Mouse (Mus musculus): ENCODE results near the gene Ier2. TPM values are rescaled to one million over a fixed set of nuclear protein-coding genes. Genes with fewer than 3 reads are reported as not detected.

Gene Ier2
- polyA plus RNA-seq, 1 experiment from 2014 or later: 43.8 TPM

DNA sequence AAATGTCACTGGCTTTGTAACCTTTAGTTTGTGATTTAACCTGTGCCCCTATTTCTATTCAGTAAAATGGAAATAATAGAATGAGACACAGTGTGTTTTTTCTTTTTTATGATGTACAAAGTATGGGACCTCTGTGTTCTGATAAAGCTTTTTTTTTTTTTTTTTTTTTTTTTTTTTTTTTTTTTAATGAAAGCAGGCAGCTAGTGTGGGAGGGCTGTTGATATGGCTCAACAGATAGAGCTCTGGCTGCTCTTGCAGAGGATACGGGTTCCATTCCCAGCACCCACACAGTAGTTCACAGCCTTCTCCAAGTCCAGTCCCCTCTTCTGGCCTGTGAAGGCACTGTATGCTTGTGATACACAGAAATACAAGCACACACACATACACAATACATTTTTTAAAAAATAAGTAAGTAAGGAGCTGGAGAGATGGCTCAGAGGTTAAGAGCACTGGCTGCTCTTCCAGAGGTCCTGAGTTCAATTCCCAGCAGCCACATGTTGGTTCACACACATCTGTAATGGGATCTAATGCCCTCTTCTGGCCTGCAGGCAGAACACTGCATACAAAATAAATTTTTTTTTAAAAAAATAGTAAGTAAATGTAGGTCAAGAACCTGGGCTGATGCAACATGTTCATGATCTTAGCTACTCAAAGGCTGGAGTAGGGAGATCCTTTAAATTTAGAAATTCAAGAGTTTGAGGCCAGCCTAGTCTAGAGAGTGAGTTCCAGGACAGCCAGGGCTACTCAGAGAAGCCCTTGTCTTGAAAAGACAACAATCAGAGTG lies 20.9 kb downstream of the Ier2 start:
- Histone ChIP-seq H3K4me3 (ENCODE audit: control insufficient read depth in 1 of 2, insufficient read depth in 1 of 2, low read depth in 1 of 2, low read length in 2 of 2) (no peak overlapping the region), H3K4me2 (ENCODE audit: low read length) (no peak overlapping the region), H3K27me3 (ENCODE audit: control insufficient read depth, insufficient read depth, low read length) (no peaks in the 10 kb centered on the region), H3K36me3 (ENCODE audit: control insufficient read depth, insufficient read depth, low read length) (no peaks in the 10 kb centered on the region), H3K27ac (replicated peaks in 1 of 2; ENCODE audit: control insufficient read depth in 1 of 2, insufficient read depth in 1 of 2, low read depth in 2 of 2, low read length in 2 of 2) (no peak overlapping the region), H3K4me1 (ENCODE audit: control insufficient read depth in 2 of 2, insufficient read depth in 2 of 2, low read length in 2 of 2) (peaks cover 5 to 8% of the 10 kb centered on the region in 2 experiments), H3K9me3 (ENCODE audit: control insufficient read depth, low read length) (no peaks in the 10 kb centered on the region), H3K9ac (ENCODE audit: low read length) (no peak overlapping the region)
- no peak for ATAC-seq (ENCODE audit: insufficient number of reproducible peaks, insufficient read depth, low FRiP score, low read depth)
- WGBS: 50% methylated on average over 1 of the region's 1 CpGs

DNA sequence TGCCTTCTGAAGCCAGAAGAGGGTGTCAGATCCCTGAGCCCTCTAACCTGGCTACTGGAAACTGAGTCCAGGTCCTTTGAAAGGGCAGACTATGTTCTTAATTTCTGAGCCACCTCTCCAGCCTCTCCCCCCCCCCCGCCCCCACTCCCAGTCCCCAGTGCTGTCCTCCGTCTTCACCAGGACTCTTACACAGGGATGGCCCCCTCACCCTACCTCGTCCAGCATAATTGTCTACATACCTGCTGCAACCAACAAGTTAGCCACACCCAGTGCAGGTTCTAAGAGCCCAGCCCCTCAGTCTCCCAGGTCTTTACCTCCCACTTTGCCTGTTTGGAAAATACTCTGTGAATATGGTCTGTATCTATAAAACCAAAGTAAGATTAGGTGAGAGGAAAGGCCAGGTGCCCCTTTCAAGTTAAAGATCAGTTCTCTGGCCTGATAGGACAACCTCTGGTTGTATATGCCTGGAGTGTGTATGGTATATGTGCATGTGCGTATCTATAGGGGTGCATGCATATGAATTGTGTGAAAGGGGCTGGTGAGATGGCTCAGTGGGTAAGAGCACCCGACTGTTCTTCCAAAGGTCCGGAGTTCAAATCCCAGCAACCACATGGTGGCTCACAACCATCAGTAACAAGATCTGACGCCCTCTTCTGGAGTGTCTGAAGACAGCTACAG lies 21.9 kb downstream of the Ier2 start:
- H3K4me3 ChIP-seq (ENCODE audit: control insufficient read depth in 1 of 2, insufficient read depth in 1 of 2, low read depth in 1 of 2, low read length in 2 of 2): no peak overlapping the region

DNA sequence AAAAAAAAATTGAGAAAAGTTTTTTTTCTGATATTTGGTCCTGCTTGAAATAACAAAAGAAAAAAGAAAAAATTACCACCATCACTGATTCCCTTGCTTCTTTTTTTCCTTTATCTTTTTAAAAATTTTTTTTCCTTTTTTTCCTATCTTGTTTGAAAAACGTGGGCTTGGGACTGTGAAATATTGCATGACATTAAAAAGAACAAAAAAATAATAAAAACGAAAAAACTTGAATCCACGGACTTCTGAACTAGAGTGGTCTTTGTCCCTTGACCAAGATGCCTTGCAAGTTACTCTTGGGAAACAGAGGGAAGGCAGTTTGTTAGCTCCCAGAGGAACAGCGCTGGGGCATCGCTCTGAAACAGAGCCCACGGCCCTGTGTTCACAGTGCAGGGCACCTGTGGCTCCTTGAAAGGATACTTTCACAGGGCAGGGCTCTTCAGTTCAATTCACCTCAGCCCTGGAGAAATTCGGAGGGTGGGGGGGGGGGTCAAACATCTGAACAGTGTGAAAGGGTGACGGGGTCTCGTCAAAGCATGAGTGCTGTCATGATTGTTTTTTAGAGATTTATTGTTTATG lies 22.6 kb downstream of the Ier2 start:
- H3K4me2 ChIP-seq (ENCODE audit: low read length): peak overlapping the region; percentile 71
- no peaks in the 10 kb centered on the region for H3K36me3 ChIP-seq (ENCODE audit: control insufficient read depth, insufficient read depth, low read length)
- 33% methylated on average over 9 of the region's 9 CpGs for WGBS
- H3K4me1 ChIP-seq (ENCODE audit: control insufficient read depth in 2 of 2, insufficient read depth in 2 of 2, low read length in 2 of 2): peaks cover 16 to 21% of the 10 kb centered on the region in 2 experiments
- H3K9me3 ChIP-seq (ENCODE audit: control insufficient read depth, low read length): no peaks in the 10 kb centered on the region
- H3K4me3 ChIP-seq (ENCODE audit: control insufficient read depth in 1 of 2, insufficient read depth in 1 of 2, low read depth in 1 of 2, low read length in 2 of 2): peak overlapping the region; percentile 51 to 62
- no peak for ATAC-seq (ENCODE audit: insufficient number of reproducible peaks, insufficient read depth, low FRiP score, low read depth)
- no peak overlapping the region for H3K27ac ChIP-seq (replicated peaks in 1 of 2; ENCODE audit: control insufficient read depth in 1 of 2, insufficient read depth in 1 of 2, low read depth in 2 of 2, low read length in 2 of 2)
- H3K27me3 ChIP-seq (ENCODE audit: control insufficient read depth, insufficient read depth, low read length): no peaks in the 10 kb centered on the region
- peak overlapping the region; percentile 73 for H3K9ac ChIP-seq (ENCODE audit: low read length)

More for the DNA sequence above, 21.9 kb downstream of the Ier2 start:
- Histone ChIP-seq H3K4me2 (ENCODE audit: low read length) (no peak overlapping the region), H3K4me1 (ENCODE audit: control insufficient read depth in 2 of 2, insufficient read depth in 2 of 2, low read length in 2 of 2) (peaks cover 11 to 15% of the 10 kb centered on the region in 2 experiments), H3K27ac (replicated peaks in 1 of 2; ENCODE audit: control insufficient read depth in 1 of 2, insufficient read depth in 1 of 2, low read depth in 2 of 2, low read length in 2 of 2) (no peak overlapping the region), H3K27me3 (ENCODE audit: control insufficient read depth, insufficient read depth, low read length) (no peaks in the 10 kb centered on the region), H3K9me3 (ENCODE audit: control insufficient read depth, low read length) (no peaks in the 10 kb centered on the region), H3K36me3 (ENCODE audit: control insufficient read depth, insufficient read depth, low read length) (no peaks in the 10 kb centered on the region), H3K9ac (ENCODE audit: low read length) (no peak overlapping the region)
- ATAC-seq (ENCODE audit: insufficient number of reproducible peaks, insufficient read depth, low FRiP score, low read depth): no peak
- WGBS: 76% methylated on average over 6 of the region's 7 CpGs

DNA sequence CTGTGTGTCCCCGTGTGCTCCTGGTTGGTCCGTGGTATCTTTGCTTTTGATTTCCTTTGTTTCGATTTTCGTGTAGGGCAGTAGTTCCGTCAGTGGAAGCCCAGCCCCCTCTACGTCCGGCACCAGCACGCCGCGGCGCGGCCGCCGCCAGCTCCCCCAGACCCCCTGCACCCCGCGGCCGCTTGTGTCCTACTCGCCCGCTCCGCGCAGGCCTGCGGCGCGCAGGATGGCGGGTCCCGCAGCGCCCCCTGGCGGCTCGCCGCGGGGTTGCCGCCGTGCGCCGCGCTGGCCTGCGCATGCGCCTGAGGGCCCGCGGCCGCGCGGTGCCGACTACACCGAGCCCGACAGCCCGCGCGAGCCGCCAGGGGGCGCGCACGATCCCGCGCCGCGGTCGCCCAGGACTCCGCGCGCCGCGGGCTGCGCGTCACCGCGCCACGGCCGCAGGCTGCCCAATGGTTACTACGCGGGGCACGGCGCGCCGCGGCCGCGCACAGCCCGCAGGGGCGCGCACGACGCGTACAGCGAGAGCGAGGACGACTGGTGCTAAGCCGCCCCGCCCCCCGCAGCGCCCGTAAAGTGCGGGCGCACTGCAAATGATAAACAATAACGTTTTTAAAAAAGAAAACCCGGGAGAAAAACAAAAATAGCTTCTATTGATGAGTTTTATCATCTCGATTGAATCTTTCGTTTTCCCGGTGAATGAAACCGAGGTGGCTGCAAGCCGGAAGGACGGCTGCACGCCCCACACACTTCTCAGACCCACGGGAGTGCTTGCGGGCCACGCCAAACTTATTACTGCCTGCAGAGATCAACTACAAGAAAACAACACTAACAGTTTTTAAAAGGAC lies 23.3 kb downstream of the Ier2 start:
- under 1% methylated on average over 83 of the region's 106 CpGs for WGBS
- Histone ChIP-seq H3K27ac (replicated peaks in 1 of 2; ENCODE audit: control insufficient read depth in 1 of 2, insufficient read depth in 1 of 2, low read depth in 2 of 2, low read length in 2 of 2) (peak overlapping the region; percentile 66 to 88), H3K36me3 (ENCODE audit: control insufficient read depth, insufficient read depth, low read length) (no peaks in the 10 kb centered on the region), H3K4me2 (ENCODE audit: low read length) (peak overlapping the region; percentile 87), H3K9ac (ENCODE audit: low read length) (peak overlapping the region; percentile 83), H3K9me3 (ENCODE audit: control insufficient read depth, low read length) (no peaks in the 10 kb centered on the region), H3K4me3 (ENCODE audit: control insufficient read depth in 1 of 2, insufficient read depth in 1 of 2, low read depth in 1 of 2, low read length in 2 of 2) (peak overlapping the region; percentile 56 to 62), H3K4me1 (ENCODE audit: control insufficient read depth in 2 of 2, insufficient read depth in 2 of 2, low read length in 2 of 2) (peaks cover 22 to 28% of the 10 kb centered on the region in 2 experiments), H3K27me3 (ENCODE audit: control insufficient read depth, insufficient read depth, low read length) (no peaks in the 10 kb centered on the region)
- peak; percentile 91 for ATAC-seq (ENCODE audit: insufficient number of reproducible peaks, insufficient read depth, low FRiP score, low read depth)

DNA sequence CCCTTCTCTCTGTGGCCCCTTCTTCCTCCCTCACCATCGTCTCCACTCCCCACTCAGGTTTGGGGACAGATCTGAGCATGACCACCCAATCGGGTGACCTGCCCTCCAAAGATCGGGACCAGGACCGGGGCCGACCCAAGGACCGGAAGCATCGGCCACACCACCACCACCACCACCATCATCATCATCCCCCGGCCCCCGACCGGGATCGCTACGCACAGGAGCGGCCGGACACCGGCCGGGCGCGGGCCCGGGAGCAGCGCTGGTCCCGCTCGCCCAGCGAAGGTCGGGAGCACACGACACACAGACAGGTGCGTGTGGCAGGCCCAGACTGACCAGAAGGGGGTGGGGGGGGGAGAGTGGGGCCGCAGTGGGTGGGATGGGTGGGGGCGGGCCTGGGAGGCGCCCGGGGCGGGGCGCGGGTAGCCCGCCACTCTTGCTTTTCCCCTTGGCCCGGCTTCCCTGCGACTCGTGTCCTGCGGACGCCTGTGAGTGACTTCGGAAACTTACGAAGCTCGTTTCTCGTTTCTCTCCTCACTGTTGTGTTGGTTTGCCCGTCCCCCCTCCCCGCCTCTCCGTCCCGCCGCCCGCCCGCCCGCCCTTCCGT lies 24.0 kb downstream of the Ier2 start:
- Histone ChIP-seq H3K27ac (replicated peaks in 1 of 2; ENCODE audit: control insufficient read depth in 1 of 2, insufficient read depth in 1 of 2, low read depth in 2 of 2, low read length in 2 of 2) (peak overlapping the region; percentile 66 to 88), H3K36me3 (ENCODE audit: control insufficient read depth, insufficient read depth, low read length) (no peaks in the 10 kb centered on the region), H3K27me3 (ENCODE audit: control insufficient read depth, insufficient read depth, low read length) (no peaks in the 10 kb centered on the region), H3K4me2 (ENCODE audit: low read length) (peak overlapping the region; percentile 87), H3K9me3 (ENCODE audit: control insufficient read depth, low read length) (no peaks in the 10 kb centered on the region), H3K9ac (ENCODE audit: low read length) (peak overlapping the region; percentile 83), H3K4me1 (ENCODE audit: control insufficient read depth in 2 of 2, insufficient read depth in 2 of 2, low read length in 2 of 2) (peaks cover 22 to 29% of the 10 kb centered on the region in 2 experiments), H3K4me3 (ENCODE audit: control insufficient read depth in 1 of 2, insufficient read depth in 1 of 2, low read depth in 1 of 2, low read length in 2 of 2) (peak overlapping the region; percentile 56 to 58)
- WGBS: 1% methylated on average over 44 of the region's 52 CpGs
- ATAC-seq (ENCODE audit: insufficient number of reproducible peaks, insufficient read depth, low FRiP score, low read depth): peak; percentile 34

GRCm38 (mm10) chr8:84637946-84638554 lies 24.6 kb downstream of the Ier2 start:
- WGBS: 53% methylated on average over 8 of the region's 8 CpGs
- peaks cover 22 to 29% of the 10 kb centered on the region in 2 experiments for H3K4me1 ChIP-seq (ENCODE audit: control insufficient read depth in 2 of 2, insufficient read depth in 2 of 2, low read length in 2 of 2)
- no peak for ATAC-seq (ENCODE audit: insufficient number of reproducible peaks, insufficient read depth, low FRiP score, low read depth)
- peak overlapping the region in 1 of 2 experiments; percentile 88; a peak in 1 of 4 replicates for H3K27ac ChIP-seq (replicated peaks in 1 of 2; ENCODE audit: control insufficient read depth in 1 of 2, insufficient read depth in 1 of 2, low read depth in 2 of 2, low read length in 2 of 2)
- H3K9me3 ChIP-seq (ENCODE audit: control insufficient read depth, low read length): no peaks in the 10 kb centered on the region
- peak overlapping the region; percentile 83 for H3K9ac ChIP-seq (ENCODE audit: low read length)
- peak overlapping the region; percentile 87 for H3K4me2 ChIP-seq (ENCODE audit: low read length)
- H3K4me3 ChIP-seq (ENCODE audit: control insufficient read depth in 1 of 2, insufficient read depth in 1 of 2, low read depth in 1 of 2, low read length in 2 of 2): peak overlapping the region; percentile 56 to 58
- no peaks in the 10 kb centered on the region for H3K27me3 ChIP-seq (ENCODE audit: control insufficient read depth, insufficient read depth, low read length)
- no peaks in the 10 kb centered on the region for H3K36me3 ChIP-seq (ENCODE audit: control insufficient read depth, insufficient read depth, low read length)

Measured in heart, embryonic 14.5 days (tissue).